Mouse (Mus musculus) brown adipose tissue, adult 24 weeks (tissue): ENCODE data around the gene Pcyt2. TPM values are rescaled to one million over a fixed set of nuclear protein-coding genes. Genes with fewer than 3 reads are reported as not detected.
"Not testable (repeated sequence)": the region's sequence is repeated elsewhere in the genome, so short reads cannot be mapped to it uniquely, and the experiment has no call there.

Experiments used
- H3K27ac ChIP-seq: fragments of 200-500 bp; replicated peaks from 2 replicates; pipeline ENCODE4 v1.5.1; 2012; ENCODE audit warnings: low read depth, mild to moderate bottlenecking, low read length
- H3K4me1 ChIP-seq: fragments of 200-500 bp; 2 replicates; pipeline ENCODE4 v1.6.1; 2012; ENCODE audit warnings: low read length, mixed read lengths; ENCODE audit not compliant: control insufficient read depth, insufficient read depth, insufficient read length
- H3K4me3 ChIP-seq: fragments of 200-500 bp; 2 replicates; pipeline ENCODE4 v1.5.1; 2012; ENCODE audit warnings: low read depth, mild to moderate bottlenecking, low read length, moderate library complexity; ENCODE audit not compliant: insufficient read depth
- polyA plus RNA-seq: library from polyadenylated mRNA; stranded (reverse); fragments of >200 nt; gene quantifications from 2 replicates; pipeline ENCODE4 v1.2.4, GENCODE M21; 2012; ENCODE audit not compliant: missing spikeins, insufficient read depth, insufficient read length

Gene Pcyt2
- polyA plus RNA-seq, 1 experiment, result 104 TPM

DNA sequence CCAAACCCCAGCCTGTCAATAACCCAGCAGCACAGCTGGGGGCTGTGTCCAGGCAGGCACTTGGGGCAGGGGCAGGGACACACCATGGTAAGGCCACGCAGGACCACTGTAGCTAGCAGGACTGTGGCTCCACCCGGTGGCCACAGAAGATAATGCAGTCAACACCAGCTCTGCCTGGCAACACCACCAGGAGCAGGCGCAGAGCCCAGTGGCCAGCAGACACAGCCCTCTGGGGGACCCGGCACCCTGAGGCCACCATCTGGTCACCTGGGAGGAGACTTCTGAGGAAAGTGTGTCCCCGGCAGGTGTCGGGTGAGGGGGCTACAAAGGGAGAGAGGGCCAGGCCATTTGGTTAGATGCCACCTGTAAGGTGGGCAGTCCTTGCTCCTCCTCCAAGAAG is 5.0 kb downstream of the Pcyt2 start:
- H3K4me1 ChIP-seq, result peaks cover 5% of the 10 kb centered on the region
- no peak overlapping the region for H3K4me3 ChIP-seq
- H3K27ac ChIP-seq, result no peak overlapping the region

DNA sequence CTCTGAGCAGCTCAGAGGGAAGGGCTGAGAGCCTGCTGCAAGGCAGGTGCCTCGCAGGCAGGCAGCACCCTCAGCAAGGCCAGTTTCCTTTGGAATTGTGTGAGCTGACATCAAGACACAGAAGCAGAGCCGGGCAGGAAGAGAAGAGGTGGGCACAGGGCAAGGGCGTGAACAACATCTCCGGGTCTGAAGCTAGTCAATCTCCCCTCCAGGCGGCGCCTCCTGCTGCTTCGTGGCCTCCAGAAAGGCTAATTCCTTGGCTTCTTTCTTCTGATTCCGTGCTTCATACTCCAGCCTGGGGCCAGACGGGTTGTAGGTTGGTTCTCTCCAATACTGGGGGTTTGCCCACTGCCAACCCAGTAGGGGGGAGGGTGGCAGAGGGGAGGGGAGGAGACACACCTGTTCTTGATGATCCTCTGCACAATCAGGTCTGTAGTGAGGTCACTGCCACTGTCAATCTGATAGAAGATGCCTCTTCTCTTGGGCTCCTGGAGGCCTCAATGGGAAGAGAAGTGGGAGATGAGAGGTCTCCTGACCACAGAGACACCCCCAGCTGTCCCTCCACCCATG is 7.2 kb downstream of the Pcyt2 start:
- Histone ChIP-seq H3K4me1 (no peaks in the 10 kb centered on the region; the same call in 1 of the 2 replicates), H3K4me3 (no peak overlapping the region), H3K27ac (no peak overlapping the region)

DNA sequence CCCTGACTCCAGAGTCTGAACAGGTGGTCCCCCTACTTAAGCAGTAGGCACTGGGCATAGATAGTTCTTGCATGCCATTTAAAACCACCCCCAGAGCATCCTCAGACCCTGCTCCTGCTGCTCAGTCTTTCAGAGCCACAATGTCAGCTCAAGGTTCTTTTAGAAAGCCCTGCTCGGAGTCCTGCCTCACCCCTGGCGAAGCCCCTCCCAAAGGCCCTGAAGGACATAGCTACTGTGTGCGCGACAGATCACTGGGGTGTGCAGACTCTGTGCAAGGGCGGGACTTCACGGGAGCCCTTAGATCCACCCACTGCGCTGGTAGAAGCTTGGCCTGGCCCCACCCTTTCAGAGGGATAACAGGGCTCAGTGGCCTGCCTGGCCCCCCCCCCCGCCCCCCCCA is 8.5 kb downstream of the Pcyt2 start:
- no peak overlapping the region for H3K27ac ChIP-seq
- H3K4me3 ChIP-seq, result no peak overlapping the region
- no peaks in the 10 kb centered on the region; the same call in 1 of the 2 replicates for H3K4me1 ChIP-seq

DNA sequence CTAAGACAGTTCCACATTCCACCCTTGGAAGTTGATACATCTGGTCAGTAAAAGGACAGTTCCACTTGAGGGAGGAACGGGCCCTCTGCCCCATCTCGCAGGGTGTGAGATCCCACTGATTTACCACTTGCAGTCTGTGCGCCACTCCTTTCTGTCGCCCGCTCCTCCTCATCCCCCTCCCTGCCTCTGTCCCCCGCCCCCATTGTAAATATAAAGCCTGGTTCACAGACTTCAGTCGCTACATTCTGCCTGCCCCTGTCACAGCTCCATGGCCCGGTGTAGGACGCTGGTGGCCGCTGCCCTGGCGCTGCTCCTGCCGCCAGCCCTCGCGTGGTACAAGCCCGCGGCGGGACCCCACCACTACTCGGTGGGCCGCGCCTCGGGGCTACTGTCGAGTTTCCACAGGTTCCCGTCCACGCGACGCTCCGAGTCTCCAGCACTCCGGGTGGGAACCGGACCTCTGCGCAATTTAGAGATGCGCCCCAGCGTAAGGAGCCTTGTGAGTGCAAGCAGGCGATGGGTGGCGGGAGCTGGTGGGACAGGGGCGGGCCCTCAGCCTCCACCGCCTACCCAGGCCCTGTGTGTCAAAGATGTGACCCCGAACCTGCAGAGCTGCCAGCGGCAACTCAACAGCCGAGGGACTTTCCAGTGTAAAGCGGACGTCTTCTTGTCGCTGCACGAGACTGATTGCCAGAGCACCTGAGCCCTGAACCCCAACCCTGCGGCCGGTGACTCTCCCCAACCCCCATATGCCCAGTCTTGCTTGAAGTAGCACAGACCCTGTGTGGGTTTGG is 9.3 kb downstream of the Pcyt2 start, which contains the start of gene Npb:
Npb (plus strand) TSS at position 237 of the 794 bp plus-strand sequence.
- H3K4me3 ChIP-seq, result no peak within 1 kb of the TSS
- no peaks in the 10 kb centered on the region; the same call in 1 of the 2 replicates for H3K4me1 ChIP-seq
- no peak within 1 kb of the TSS for H3K27ac ChIP-seq

DNA sequence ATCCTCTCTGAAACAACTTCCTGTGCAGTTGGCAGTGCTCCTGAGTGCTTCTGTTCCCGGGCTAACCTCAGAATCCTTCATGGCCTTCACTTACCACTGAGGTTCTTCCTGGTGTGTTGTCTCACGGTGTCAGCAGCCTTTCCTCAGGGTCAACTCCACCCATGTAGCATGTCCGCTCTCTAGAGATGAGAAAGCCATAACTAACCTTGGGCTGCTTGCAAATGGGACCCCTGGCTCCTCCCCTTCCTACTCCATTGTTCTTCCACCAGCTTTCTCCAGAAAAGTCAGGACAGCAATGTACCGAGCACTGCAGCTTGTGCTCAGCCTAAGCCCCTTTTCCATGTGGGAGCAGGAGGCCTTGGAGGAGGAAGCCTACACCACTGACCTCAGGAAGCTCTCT is 11.0 kb downstream of the Pcyt2 start:
- no peaks in the 10 kb centered on the region; the same call in 1 of the 2 replicates for H3K4me1 ChIP-seq
- no peak overlapping the region for H3K4me3 ChIP-seq
- no peak overlapping the region for H3K27ac ChIP-seq

DNA sequence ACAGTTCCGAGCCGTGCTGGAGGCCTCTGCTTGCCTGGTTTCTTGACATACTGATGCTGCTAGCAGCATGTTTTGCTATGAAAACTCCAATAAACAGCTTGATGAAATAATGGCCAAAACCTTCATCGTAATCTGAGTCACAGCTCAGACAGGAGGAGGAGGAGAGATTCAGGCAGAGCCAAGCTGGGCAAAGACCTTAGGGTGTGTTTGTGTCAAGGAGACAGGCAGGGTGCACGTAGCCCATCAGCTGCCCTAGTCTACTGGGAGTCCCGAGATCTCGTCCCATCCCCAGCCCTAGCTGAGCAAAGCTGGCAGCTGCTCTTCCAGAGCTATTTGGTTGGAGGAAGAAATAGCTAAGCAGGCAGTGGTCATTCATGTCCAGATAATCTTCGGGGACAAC is 12.1 kb downstream of the Pcyt2 start:
- Histone ChIP-seq H3K27ac (no peak overlapping the region), H3K4me3 (no peak overlapping the region), H3K4me1 (no peaks in the 10 kb centered on the region; the same call in 1 of the 2 replicates)

DNA sequence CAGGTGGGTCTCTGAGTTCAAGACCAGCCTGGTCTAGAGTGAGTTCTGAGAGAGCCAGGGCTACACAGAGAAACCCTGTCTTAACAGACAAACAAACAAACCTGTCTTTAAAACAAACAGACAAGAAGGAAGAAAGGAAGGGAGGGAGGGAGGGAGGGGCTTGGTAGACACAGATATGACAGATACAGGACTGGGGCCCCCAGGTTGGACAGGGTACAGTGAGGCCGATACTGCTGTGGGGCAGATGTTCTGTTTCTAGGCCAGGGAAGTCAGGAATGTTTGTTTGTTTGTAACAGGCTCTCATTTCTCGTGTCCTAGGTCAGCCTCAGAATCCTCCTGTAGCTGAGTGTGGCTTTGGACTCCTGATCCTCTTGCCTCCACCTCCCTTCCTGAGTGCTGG is 14.2 kb downstream of the Pcyt2 start:
- Histone ChIP-seq H3K27ac (no peak overlapping the region), H3K4me1 (peaks cover 5% of the 10 kb centered on the region), H3K4me3 (no peak overlapping the region)

DNA sequence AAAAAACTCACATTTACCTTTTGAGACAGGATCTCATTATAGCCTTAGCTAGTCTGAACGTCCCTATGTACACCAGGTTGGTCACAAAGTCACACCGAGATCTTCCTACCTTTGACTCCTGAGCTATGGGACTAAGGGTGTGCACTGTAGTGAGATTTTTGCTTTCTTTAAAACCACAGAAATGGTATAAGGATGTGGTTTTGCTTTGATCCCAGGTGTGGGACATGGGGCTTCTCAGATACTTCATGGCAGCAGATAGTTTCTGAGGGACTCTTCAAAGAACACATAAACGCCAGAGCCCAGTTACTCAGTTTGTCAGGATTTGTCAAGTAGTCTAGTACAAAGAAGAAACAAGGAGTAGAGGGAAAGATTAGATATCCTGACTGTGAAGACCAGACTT is 17.0 kb downstream of the Pcyt2 start:
- H3K4me3 ChIP-seq, result no peak overlapping the region
- no peak overlapping the region for H3K27ac ChIP-seq
- H3K4me1 ChIP-seq, result peaks cover 10% of the 10 kb centered on the region

DNA sequence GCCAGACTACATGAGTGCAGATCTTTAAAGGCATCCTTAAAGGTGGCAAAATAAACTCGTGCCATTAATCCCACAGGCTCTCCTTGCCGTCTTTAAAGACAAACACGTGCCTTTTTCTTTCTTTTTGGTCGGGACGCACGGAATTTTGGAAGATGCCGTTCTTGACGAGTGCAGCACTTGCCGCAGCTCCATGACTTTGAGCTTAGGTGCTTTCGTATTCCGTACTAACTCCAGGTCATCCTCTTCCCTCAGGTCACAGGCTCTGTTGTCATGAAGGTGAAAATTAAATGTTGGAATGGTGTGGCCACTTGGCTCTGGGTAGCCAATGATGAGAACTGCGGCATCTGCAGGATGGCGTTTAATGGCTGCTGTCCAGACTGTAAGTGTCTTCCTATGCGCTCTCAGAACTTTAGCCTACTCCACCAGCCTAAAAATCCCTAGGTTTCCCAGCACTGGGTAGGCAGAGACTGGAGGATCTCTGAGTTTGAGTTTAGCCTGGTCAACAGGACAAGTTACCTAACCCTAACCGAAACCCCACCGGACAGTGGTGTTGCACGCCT is 18.7 kb downstream of the Pcyt2 start:
- Histone ChIP-seq H3K27ac (peak overlapping the region; percentile 68), H3K4me1 (peaks cover 10% of the 10 kb centered on the region), H3K4me3 (peak overlapping the region; percentile 74)

DNA sequence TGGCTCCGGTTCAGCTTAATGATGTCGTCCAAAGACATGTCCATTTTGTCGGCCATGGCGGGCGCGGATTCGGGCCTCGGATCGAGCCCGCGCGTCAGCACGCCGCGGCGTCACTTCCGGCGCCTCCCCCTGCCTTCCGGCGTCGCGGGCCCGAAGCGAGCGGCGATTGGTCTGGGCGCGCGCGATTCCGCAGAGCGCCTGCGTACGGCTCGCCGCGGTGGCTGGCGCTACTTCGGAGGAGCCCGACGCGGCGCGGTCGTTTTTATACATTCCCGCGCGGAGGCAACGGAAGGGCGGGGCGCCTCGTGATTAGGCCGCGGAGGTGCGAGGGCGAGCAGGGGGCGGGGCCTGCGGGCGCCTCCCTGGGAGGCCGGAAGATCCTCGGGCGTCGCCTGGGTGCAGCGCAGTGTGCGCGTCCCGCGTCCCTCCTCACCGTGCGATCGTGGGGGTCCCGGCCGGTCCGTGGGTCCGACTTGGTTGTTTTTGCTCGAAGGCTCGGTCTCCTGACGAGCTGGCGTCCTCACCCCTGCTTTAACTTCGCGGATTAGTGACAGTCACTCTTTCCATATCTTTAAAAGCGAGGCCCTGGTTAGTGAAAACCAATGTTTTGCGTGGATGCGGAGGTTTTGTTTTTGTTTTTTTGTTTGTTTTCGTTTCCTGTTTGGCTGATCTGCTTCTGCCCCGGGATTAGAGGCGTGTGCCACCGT is 19.3 kb downstream of the Pcyt2 start, which contains the start of the genes Alyref and Anapc11:
Alyref (minus strand) TSS at position 83 of the 707 bp plus-strand sequence.
Anapc11 (plus strand) TSS at position 139 of the 707 bp plus-strand sequence.
- H3K27ac ChIP-seq, result peak within 1 kb of the TSS; percentile 68
- peak within 1 kb of the TSS; percentile 74 for H3K4me3 ChIP-seq
- peaks cover 10% of the 10 kb centered on the region for H3K4me1 ChIP-seq

DNA sequence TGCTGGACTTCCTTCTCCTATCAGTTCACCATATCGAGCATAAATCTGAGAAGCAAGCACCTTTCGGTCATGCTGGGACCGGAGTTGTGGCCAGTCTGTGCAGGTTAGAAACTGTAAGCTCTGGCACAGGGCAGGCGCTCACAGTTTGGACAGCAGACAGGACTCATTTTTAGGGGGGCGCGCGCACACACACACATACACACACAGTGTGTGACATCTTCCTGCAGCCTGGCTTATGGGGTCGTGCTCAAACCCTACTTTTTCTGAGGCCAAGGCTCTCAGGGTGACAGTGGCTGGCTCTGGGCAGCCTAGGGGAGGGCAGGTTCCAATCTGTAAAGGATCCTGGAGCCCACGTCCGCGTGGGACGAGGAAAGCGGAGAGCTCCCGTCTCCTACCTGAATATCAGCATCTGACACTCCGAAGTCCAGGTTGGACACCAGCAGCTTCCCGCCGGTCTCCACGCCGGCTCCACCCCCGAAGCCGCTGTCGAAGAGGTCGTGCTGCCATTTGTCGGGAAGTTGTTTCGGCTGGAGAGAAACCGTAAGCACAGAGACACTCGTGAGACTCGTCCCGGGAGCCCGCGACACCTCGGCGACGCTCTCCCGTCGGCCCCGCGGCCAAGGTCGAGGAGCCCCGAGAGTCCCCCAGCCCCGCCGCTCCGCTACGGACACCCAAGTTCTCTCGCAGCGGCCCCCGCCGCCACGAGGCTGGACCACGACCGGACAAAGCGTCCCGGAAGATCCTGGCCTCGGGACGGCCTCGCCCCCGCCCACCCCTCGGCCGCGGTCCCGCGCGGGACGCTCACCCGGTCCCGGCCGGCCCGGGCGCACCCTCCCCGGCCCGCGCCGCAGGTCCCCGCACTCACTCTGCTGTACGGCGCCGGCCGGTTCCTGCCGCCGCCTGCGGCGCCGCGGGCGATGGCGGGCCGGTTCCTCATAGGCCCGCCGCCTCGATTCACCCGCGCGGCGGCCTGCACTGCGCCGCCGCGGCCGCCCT is 20.2 kb downstream of the Pcyt2 start:
- H3K27ac ChIP-seq, result 0 out of 2 replicates have a peak overlapping the region, but pooled peaks have one; percentile 42
- peaks cover 10% of the 10 kb centered on the region for H3K4me1 ChIP-seq
- H3K4me3 ChIP-seq, result peak overlapping the region; percentile 70

DNA sequence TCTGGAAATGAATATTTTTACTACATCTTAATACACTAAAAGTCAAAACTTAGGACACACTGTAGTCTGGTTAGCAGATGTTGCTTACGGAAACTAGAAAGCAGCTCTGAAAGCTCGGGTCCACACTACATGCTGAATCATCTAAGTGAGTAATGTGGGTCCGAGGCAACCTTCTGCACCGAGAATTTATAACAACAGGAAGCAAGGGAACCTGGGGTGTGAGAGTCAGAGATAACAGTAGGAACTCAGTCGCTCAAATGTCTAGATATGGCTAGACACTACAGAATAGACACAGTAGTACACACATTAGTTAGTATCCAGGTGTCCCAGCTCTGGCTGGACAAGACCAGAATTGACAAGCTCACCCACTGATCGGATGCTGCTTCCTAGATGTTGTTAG is 29.2 kb downstream of the Pcyt2 start:
- Histone ChIP-seq H3K4me1 (no peaks in the 10 kb centered on the region), H3K4me3 (no peak overlapping the region), H3K27ac (no peak overlapping the region)

DNA sequence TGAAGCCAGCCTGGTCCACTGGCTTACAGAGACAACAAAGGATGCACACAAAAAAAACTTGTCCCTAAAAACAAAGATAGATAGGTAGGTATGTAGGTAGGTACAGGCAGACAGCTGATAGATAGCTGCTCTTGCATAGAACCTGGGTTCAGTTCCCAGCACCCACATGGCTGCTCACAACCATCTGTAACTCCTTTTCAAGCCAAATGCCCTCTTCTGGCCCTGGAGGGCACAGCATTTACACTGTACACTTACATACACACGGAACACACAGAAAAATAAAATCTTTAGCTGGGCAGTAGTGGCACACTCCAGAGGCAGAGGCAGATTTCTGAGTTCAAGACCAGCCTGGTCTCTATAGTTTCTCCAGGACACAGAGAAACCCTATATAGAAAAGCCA is 33.8 kb downstream of the Pcyt2 start:
- Histone ChIP-seq H3K27ac (no peak overlapping the region), H3K4me1 (0 out of 2 replicates have a peak, but pooled peaks cover 3% of the 10 kb centered on the region), H3K4me3 (no peak overlapping the region)

DNA sequence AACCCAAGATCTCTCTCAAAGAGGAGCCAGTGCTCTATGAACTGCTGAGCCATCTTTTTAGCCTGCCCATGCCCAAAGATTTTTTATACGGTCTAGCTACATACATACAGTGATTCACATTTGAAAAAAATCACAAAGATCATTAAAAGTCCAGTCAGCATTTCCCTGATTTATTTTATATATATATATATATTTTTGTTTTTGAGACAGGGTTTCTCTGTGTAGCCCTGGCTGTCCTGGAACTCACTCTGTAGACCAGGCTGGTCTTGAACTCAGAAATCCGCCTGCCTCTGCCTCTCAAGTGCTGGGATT is 34.8 kb downstream of the Pcyt2 start:
- not testable (repeated sequence) for H3K27ac ChIP-seq, H3K4me1 ChIP-seq

More for the DNA sequence above, 34.8 kb downstream of the Pcyt2 start:
- H3K4me3 ChIP-seq, result not testable (repeated sequence)
